In genomic region chr5:99190941-99191800, GRCm38 (mm10) we compare ENCODE assay signal across 12 mouse cellular contexts.
DNase-seq lines count a peak whose midpoint lies in the region; ATAC-seq and TF ChIP-seq lines count a peak whose summit lies in the region.
"Had no signal": no experiment of that assay in that cellular context is flagged by ENCODE, and none has a peak within 500 bp of the region (broad histone marks: within the 10 kb centered on the region; RNA-seq: fewer than 3 reads in every experiment).

No protein-coding gene starts in this region.

- H3K27me3 ChIP-seq in heart, embryonic 15.5 days, result no peaks in the 10 kb centered on the region
- no peaks in the 10 kb centered on the region for H3K27me3 ChIP-seq in heart, embryonic 11.5 days (ENCODE audit: control insufficient read depth, insufficient read depth, low read length)
- no peaks in the 10 kb centered on the region for H3K27me3 ChIP-seq in embryonic facial prominence, embryonic 15.5 days
- H3K27me3 ChIP-seq in hindbrain, embryonic 14.5 days (ENCODE audit: control insufficient read depth, insufficient read depth, low read length), result no peaks in the 10 kb centered on the region

- 51% methylated on average over 26 of the region's 26 CpGs for WGBS in heart, embryonic 15.5 days
- WGBS in heart, embryonic 11.5 days (ENCODE audit: insufficient replicate concordance), result 61% methylated on average over 26 of the region's 26 CpGs
- 21% methylated on average over 26 of the region's 26 CpGs for WGBS in embryonic facial prominence, embryonic 15.5 days
- WGBS in hindbrain, embryonic 14.5 days, result 64% methylated on average over 26 of the region's 26 CpGs

- H3K27ac ChIP-seq in heart, embryonic 15.5 days, result peak overlapping the region; percentile 3; the same call in 1 of the 2 replicates
- no peak overlapping the region for H3K27ac ChIP-seq in heart, embryonic 11.5 days (ENCODE audit: low read depth, low read length)
- H3K27ac ChIP-seq in embryonic facial prominence, embryonic 15.5 days (replicated peaks), result peak overlapping the region; percentile 67
- H3K27ac ChIP-seq in hindbrain, embryonic 14.5 days, result no peak overlapping the region
- no peak overlapping the region for H3K27ac ChIP-seq in layer of hippocampus, adult 2 months
- H3K27ac ChIP-seq: macrophage had no signal

- no peak overlapping the region for H3K4me3 ChIP-seq in heart, embryonic 15.5 days
- H3K4me3 ChIP-seq in heart, embryonic 11.5 days (ENCODE audit: low read depth, low read length), result no peak overlapping the region
- H3K4me3 ChIP-seq in embryonic facial prominence, embryonic 15.5 days (replicated peaks), result peak overlapping the region; percentile 2; the same call in 1 of the 2 replicates
- H3K4me3 ChIP-seq in hindbrain, embryonic 14.5 days (replicated peaks; ENCODE audit: low read length), result no peak overlapping the region
- no peak overlapping the region for H3K4me3 ChIP-seq in layer of hippocampus, adult 2 months

- peak overlapping the region; percentile 23 for H3K4me2 ChIP-seq in heart, embryonic 15.5 days
- no peak overlapping the region for H3K4me2 ChIP-seq in heart, embryonic 11.5 days
- peak overlapping the region; percentile 35 for H3K4me2 ChIP-seq in embryonic facial prominence, embryonic 15.5 days (replicated peaks)
- H3K4me2 ChIP-seq in hindbrain, embryonic 14.5 days (replicated peaks), result no peak overlapping the region

- ATAC-seq in heart, embryonic 15.5 days (replicated peaks; ENCODE audit: insufficient number of reproducible peaks, insufficient read depth, low FRiP score, low read depth), result no peak; the same call in 1 of the 2 replicates
- ATAC-seq in heart, embryonic 11.5 days (replicated peaks; ENCODE audit: insufficient number of reproducible peaks, low FRiP score, low TSS enrichment), result no peak
- peak; percentile 76 for ATAC-seq in embryonic facial prominence, embryonic 15.5 days (ENCODE audit: insufficient number of reproducible peaks, low FRiP score, low TSS enrichment, low read depth)
- ATAC-seq in hindbrain, embryonic 14.5 days (ENCODE audit: low FRiP score), result no peak

- H3K36me3 ChIP-seq in heart, embryonic 15.5 days, result no peaks in the 10 kb centered on the region
- H3K36me3 ChIP-seq in heart, embryonic 11.5 days (ENCODE audit: control insufficient read depth, insufficient read depth, low read length), result no peaks in the 10 kb centered on the region
- H3K36me3 ChIP-seq in embryonic facial prominence, embryonic 15.5 days, result no peaks in the 10 kb centered on the region
- H3K36me3 ChIP-seq in hindbrain, embryonic 14.5 days (replicated peaks; ENCODE audit: control insufficient read depth, insufficient read depth), result no peaks in the 10 kb centered on the region

- TF ChIP-seq CTCF in layer of hippocampus, adult 2 months (conservative IDR thresholded peaks at IDR 0.05), result no peak

- H3K9ac ChIP-seq in heart, embryonic 15.5 days, result no peak overlapping the region
- no peak overlapping the region for H3K9ac ChIP-seq in heart, embryonic 11.5 days (ENCODE audit: low read depth, low read length)
- H3K9ac ChIP-seq in embryonic facial prominence, embryonic 15.5 days, result no peak overlapping the region
- no peak overlapping the region for H3K9ac ChIP-seq in hindbrain, embryonic 14.5 days

- peak; percentile 51 for DNase-seq in embryo, embryonic 10 days (ENCODE audit: low spot score)
- peak; percentile 27 for DNase-seq in lung, postnatal 10 days
- DNase-seq in hindbrain, embryonic 14.5 days (ENCODE audit: low spot score), result no peak
- DNase-seq in layer of hippocampus, adult 9-10 months (ENCODE audit: low spot score), result no peak
- DNase-seq in layer of hippocampus, adult 2 months (ENCODE audit: low spot score in 2 of 2), result no peak
- DNase-seq: cerebellum, postnatal 10 days; heart, postnatal 36 days; thymus, postnatal 14 days had no signal

- peaks cover 7% of the 10 kb centered on the region for H3K4me1 ChIP-seq in heart, embryonic 15.5 days (replicated peaks)
- H3K4me1 ChIP-seq in heart, embryonic 11.5 days (ENCODE audit: control insufficient read depth, insufficient read depth, low read length), result no peaks in the 10 kb centered on the region
- H3K4me1 ChIP-seq in embryonic facial prominence, embryonic 15.5 days, result peaks cover 15% of the 10 kb centered on the region
- H3K4me1 ChIP-seq in hindbrain, embryonic 14.5 days (replicated peaks; ENCODE audit: control insufficient read depth, insufficient read depth, low read length), result no peaks in the 10 kb centered on the region

- H3K9me3 ChIP-seq in heart, embryonic 15.5 days (replicated peaks), result no peaks in the 10 kb centered on the region
- no peaks in the 10 kb centered on the region for H3K9me3 ChIP-seq in heart, embryonic 11.5 days (replicated peaks; ENCODE audit: control insufficient read depth, low read length)
- H3K9me3 ChIP-seq in embryonic facial prominence, embryonic 15.5 days (replicated peaks), result no peaks in the 10 kb centered on the region
- H3K9me3 ChIP-seq in hindbrain, embryonic 14.5 days (ENCODE audit: control insufficient read depth, low read length), result no peaks in the 10 kb centered on the region

Comparison
In these comparisons a context has a peak if more than half of its experiments do, and no peak if none do; other contexts are left out.
1. H3K27ac ChIP-seq: peak in heart, embryonic 15.5 days (single experiment) and embryonic facial prominence, embryonic 15.5 days (single experiment); none in heart, embryonic 11.5 days (single experiment), hindbrain, embryonic 14.5 days (single experiment) and layer of hippocampus, adult 2 months (single experiment).
2. H3K4me2 ChIP-seq: peak in heart, embryonic 15.5 days (single experiment) and embryonic facial prominence, embryonic 15.5 days (single experiment); none in heart, embryonic 11.5 days (single experiment) and hindbrain, embryonic 14.5 days (single experiment).
3. DNase-seq: peak in embryo, embryonic 10 days (single experiment) and lung, postnatal 10 days (single experiment); none in hindbrain, embryonic 14.5 days (single experiment), layer of hippocampus, adult 9-10 months (single experiment) and layer of hippocampus, adult 2 months (0 of 2).